Mouse (Mus musculus) regulatory T cell (primary cell): Measurements from ENCODE around the gene Nicn1.
"Not testable (repeated sequence)": the region's sequence is repeated elsewhere in the genome, so short reads cannot be mapped to it uniquely, and the experiment has no call there.

ENCODE experiments used
- in situ Hi-C: fragments of 300-600 bp; cut with MboI, MseI; formaldehyde crosslinking; loops from one replicate; pipeline ENCODE4 v1.15.1; 2025; ENCODE audit warnings: high pct_unique_total_duplicates

Gene Nicn1

DNA sequence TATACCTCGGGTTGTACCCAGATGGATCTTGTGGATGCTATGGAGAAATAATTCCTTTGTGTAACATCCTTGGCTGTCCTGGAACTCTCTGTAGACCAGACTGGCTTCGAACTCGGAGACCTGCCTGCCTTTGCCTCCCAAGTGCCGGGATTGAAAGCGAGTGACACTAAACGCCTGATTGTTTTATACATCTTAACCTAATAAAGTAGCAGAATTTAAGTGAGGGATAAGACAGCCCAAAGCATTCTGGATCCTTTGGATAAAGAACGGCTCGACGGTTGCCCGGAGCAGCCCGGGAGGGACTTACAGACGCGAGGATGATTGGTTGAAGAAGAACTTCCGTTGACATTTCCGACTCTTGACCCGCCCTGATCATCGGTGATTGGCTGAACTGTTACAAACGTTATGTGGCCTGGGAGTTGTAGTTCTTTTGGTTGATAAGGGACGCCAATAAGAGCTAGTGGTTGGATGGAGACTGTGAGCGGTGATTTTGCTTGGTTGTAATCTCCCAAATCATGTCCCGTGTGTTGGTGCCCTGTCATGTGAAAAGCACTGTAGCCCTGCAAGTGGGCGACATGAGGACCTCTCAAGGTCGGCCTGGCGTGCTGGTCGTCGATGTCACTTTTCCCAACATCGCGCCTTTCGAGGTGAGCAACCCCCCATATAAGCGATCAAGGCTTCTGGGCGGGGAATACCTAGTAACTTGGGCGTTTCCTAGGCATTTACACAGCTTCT, at the start of gene Nicn1:
Nicn1 (plus strand) TSS at position 414 of the 735 bp plus-strand sequence.
- in situ Hi-C loops = no loop called here

DNA sequence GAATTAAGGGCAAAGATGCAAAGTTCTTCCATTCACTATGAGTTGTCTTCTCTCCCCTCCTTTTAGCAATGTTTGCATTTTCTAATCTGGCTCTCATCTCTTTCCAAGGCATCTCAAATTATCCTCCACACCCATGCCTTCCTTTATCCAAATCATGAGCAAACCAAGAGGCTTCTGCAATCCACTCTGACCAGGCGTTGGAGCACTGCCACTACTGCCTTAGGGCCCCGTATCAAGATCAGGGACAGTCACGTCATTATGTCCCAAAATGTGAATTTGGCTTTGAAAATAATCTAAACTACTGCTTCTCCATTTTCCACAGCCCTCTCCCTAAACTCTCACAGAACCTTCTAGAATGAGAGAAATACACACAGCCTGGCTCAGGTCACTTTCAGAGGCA, 45.7 kb upstream of the Nicn1 start:
- in situ Hi-C loops = no loop called here

DNA sequence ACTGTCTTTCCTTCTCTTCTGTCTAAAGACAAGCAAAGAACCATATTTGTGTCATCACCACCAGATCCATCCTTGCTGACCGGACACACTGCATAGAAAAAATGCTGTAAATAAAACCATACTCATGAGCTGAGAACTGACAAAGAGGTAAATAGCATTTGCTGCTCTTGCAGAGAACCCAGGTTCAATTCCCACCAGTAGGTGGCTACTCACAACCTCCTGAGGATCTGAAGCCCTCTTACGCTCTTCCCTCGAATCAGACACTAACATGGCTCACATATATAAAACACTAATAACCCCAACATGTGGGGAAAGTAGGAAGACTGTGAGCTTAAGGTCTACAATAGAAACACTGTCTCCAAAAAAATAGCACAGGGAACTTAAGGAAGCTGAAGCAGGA, 45.2 kb upstream of the Nicn1 start:
- in situ Hi-C loops = no loop called here

DNA sequence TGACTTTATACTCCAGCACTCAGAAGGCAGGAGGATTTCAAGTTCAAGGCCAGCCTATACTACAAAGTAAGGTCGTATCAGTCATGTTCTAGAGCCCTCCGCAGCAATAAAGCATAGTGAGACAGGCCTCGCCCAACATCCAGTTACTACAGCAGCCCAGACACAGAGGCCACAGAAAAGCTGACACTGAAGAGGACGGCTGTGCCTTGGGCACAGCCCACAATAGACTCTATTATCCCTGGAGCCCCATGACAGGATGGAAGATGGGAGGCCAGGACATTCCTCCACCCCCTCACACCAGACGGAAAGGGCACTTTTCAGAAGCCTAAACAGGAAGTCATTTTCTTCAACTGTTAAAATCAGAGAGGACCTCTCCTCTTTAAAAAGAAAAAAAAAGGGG, 41.3 kb upstream of the Nicn1 start:
- in situ Hi-C loops = no loop called here

DNA sequence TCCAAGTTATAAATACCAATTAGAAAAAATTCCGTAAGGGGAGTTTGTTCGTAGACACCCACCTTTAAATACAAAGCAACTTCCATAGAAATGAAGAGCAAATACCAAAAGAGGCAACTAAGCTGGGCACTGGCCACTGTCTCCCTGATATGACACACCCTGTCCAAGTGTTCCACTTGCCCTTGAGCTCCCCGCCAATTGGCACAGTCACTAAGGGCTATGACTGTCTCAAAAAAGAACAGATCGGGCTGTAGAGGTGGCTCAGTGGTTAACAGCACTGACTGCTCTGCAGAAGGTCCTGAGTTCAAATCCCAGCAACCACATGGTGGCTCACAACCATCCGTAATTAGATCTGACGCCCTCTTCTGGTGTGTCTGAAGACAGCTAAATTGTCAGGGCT, 38.4 kb upstream of the Nicn1 start:
- in situ Hi-C loops = no loop called here

DNA sequence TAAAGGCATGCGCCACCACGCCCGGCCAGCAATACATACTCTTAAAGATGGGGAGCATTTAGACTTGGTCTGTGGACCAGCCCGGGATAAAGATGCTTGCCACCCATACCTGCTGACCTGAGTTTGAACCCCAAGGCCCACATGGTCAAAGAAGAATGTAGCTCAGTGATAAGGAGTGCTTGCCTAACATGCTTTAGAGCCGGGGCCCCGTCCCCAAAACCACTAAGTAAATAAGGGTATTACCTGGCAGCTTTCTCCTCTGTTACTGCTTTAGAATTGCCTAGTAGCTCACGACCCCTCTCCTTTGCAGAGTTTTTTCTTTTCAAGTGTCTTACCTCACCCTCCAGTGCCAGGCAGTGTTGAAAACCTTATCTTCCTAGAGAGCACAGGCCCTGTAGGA, 37.5 kb upstream of the Nicn1 start:
- in situ Hi-C loops = no loop called here

DNA sequence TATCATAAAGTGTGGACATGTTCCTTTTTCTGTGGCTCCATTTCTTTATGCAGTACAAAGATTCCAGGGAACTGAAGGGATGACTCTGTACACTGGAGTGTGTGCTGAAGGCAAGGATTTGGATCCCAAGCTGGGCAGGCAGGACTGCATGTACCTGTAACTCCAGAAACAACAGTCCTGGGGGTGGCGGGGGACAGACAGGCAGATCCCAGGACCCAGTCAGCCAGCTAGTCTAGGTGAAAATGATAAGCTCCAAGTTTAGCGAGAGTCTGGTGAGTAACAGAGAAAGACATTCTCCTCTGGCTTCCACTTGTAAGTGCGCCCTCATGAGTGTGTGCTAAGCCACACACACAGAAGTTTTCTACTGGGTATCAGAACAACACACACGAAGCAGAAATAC, 29.7 kb upstream of the Nicn1 start:
- in situ Hi-C loops = no loop called here

DNA sequence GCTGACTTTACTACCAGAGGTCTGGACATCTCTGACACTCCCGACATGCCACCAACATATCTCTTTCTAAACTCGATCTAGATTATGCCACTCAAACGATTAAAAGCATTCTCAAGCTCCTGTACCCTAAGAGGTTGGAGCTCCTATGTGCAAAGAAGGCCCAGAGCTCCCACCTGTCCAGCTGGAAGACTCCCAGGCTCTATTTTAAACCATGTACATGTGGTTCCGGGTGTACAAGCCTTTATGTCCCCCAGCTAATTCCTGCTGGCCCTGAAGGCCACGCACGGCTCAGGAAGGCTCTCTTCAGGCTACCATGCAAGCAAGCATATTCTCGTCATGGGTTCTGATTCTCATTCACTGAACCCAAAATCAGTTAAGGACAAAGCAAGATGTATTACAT, 28.4 kb upstream of the Nicn1 start:
- in situ Hi-C loops = no loop called here

DNA sequence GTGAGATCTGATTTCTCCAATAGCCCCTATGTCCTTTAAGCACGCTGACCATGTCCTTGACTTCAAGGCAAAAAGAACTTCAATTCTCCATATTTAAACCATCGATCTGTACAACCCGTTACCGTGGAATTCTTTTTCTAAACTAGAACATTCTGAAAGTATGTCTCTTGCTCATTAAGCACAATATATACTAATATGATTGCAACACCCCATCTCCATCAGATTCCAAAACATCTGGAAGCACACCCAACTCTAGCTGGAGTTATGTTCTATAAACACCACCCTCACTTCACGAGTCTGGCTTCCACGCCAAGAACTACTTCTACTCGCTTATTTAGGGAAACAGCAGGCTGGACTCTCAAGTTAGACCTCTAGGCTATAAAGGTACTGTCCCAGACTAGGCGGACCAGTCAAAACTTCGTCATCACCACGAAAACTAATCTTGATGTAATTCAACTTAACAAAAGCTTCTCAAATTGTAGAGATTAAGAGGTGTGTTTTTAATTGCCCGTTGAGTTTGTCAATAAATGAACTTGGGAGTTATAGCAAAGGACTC, 27.7 kb upstream of the Nicn1 start:
- in situ Hi-C loops = no loop called here

DNA sequence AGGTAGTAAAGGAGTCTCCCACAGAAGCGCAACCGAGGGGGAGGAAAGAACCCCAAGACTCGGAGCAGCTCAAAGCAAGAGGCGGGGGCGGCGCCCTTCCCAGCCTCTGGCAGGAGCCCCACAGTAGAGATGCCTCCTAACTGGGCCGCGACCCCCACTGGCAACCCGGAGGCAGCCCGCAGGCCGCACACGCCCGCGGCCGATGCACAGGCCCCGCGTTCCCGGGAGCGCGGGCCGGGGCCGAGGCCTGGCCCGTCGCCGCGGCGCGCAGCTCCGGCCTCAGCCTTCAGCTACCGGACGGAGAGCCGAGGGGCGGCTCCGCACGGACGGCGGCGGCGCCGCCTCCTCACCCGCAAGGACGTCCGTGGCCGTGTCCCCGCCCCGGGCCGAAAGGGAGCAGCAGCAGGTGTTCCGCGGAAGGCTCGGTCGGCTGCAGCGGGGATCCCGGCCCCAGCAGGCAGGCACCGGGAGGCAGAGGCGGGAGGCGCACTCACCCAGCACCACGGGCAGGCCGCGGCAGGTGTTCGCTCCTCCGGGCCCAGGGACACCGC, 27.0 kb upstream of the Nicn1 start:
- in situ Hi-C loops = no loop called here

DNA sequence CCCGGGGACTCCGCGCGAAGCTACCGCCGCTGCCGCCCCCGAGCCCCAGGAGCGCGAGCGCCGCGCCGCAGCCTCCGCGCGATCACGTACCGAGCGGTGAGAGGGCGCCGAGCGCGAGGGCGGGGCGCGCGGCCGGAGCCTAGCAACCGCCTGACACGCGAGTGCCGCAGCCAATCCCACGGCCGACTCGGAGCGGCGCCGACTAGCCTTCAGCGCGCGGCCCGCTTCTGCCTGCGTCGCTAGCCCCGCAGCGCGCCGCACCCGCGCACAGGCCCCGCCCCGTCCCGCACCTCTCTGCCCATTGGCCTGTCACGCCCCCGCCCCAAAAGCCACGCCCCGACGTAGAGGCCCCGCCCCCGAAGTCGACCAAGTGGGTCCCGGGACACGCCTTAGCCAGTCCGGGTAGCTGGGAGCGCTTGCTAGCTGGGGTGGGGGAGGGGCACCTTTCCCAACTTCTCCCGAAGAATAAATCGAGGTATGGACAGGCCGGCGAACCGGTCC, 26.5 kb upstream of the Nicn1 start, which contains the start of gene Dag1:
Dag1 (minus strand) TSS at position 269 of the 501 bp plus-strand sequence.
- in situ Hi-C loops = no loop called here

DNA sequence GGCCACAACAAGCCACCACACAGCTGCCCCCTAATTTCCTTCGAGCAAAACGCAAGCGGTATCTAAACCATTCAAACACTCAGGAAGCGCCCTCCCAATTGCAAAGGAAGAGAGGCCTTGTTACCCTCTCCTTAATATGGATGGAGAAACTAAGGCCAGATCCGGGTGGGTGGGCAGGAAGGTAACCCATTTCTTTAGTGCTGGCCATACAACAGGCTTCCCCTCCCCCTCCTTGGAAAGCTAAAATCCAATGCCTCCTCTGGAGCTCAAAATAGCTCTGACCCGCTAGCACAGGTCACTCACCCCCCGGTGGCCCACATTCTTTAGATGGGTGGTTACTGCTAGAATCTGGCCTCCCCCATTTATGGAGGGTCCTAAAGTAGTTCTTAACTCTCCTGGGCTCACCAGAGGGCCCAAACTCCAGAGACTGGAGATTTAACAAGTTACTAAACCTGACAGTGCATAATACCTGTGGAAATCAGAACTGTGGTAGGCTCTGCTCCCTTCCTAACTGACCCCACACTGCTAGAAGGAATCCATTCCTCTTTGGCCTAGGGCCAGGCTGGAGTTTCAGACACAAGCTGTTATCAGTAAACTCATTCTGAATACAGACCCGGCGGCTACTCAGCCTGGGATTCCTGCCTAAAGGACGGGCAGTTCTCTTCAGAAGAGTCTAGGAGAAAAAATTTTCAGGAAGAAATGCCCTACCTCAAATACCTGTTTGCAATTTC, 25.9 kb upstream of the Nicn1 start:
- in situ Hi-C loops = no loop called here

DNA sequence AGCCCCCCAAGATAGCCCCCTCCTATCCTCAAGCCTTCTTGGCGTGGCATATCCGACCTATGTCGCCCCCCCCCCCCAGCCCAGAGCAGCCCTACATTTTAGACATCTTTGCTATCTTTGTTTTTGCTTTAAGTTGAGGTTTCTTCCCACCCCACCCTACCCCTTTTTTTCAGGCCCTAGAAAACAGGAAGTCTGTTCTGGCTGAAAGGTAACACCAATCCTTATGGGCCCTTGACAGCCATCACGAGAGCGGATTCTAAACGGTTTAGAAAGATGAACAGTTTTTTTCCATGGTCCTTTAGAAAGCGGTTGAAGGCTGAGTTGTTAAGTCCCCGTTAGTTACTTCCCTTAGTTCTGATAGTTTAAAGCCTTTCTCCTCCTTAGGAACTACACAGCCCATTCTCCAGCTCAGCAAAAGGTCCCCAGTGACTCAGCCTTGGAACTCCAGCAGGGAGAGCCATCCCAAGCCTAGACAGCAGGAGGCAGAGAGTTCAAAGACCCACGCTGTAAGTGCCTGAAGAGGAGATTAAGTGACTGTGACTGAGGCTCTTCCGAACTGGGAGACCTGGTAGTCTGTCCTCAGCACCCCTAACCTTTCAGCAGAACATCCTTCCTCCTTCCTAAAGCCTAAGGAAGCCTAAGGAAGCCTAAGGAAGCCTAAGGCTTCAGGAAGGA, 23.8 kb upstream of the Nicn1 start:
- in situ Hi-C loops = no loop called here

DNA sequence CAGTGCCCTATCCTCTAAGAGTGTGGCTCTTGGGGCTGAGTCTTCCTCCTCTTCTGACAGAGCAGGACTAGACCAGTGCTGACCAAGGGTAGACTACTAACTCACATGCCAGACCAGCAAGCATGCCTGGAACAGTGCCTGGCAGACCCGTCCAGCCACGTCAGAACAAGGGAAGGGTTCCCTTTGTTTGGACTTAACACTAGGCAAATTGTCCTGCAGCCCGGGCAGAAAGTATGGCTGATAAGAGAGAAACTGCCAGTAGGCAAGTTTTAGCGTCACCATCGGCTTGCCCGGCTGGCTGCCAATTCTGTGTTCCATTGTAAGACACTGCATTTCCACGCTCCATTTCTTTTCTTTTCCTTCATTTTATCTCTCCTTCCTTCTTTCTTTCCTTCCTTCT, 22.5 kb upstream of the Nicn1 start:
- in situ Hi-C loops = no loop called here

DNA sequence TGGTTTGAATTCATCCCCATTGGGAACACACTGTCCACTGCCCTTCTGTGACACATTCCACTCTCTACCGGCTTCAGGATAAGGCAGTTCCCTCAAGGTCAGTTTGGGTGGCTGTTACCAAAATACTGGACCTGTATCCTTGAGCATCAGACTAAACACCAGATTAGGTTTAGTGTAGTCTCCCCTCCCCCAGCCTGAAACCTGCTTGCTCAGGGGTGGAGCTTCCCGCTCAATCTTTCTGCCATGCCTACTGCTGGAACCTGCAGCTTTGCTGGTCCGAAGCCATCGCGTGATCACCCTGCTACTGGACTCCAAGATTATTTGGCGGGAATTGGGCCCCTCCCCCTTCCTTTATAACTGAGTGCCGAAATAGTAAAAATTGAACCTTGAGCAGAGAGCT, 21.5 kb upstream of the Nicn1 start:
- in situ Hi-C loops = not testable (repeated sequence)

DNA sequence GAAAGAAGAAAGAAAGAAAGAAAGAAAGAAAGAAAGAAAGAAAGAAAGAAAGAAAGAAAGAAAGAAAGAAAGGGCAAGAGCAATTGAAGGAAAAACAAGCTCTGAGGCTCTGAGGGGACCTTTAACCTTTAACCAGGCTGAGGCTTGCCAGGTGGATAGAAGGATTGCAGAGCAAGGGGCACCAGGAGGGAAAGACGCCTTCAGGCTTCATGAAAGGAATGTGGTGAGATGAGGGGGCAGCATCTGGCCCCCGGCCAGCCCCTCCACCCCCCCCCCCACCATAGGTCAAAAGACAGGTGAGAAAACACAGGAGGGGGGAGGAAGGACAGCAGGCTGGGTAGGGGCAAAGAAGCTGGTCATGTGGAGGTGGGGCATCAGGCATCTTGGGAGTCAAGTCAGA, 18.3 kb upstream of the Nicn1 start:
- in situ Hi-C loops = no loop called here

DNA sequence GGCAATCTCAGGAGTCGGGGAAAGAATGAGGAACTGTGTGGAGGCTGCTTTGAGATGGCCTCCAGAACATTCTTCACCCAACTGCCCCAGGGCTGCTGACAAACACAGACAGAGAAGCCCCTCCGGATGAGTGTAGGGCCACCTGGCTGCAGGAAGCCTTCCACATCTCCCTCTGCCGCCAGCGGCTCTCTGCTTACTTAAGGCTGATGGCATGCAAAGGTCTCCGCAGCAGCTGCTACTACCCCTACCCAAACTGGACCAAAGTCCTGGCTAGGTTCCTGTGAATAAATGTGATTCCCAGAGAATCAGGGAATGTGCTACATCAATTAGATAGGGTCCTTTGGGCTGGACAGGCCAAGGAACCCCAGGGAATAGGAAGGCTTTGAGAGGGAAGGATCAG, 17.5 kb upstream of the Nicn1 start:
- in situ Hi-C loops = no loop called here

DNA sequence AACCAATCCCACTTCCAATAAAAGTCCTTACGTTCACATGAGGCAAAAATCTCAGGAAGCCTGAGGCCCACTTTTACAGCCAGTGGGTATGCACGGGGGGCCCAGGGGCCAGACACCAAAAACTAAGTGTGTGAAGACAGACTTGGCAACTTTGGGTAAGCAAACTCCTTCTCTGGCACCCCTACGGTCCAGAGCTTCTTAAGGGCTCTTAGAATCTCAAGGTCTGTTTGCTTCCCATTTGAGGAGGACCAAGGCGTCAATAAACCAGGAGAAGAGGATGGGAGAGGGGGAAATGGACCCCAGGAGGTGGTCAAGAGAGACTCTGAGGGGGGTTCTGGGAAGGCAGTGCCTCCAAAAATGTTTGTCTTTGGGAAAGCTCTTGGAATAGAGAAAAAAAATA, 16.7 kb upstream of the Nicn1 start:
- in situ Hi-C loops = no loop called here

DNA sequence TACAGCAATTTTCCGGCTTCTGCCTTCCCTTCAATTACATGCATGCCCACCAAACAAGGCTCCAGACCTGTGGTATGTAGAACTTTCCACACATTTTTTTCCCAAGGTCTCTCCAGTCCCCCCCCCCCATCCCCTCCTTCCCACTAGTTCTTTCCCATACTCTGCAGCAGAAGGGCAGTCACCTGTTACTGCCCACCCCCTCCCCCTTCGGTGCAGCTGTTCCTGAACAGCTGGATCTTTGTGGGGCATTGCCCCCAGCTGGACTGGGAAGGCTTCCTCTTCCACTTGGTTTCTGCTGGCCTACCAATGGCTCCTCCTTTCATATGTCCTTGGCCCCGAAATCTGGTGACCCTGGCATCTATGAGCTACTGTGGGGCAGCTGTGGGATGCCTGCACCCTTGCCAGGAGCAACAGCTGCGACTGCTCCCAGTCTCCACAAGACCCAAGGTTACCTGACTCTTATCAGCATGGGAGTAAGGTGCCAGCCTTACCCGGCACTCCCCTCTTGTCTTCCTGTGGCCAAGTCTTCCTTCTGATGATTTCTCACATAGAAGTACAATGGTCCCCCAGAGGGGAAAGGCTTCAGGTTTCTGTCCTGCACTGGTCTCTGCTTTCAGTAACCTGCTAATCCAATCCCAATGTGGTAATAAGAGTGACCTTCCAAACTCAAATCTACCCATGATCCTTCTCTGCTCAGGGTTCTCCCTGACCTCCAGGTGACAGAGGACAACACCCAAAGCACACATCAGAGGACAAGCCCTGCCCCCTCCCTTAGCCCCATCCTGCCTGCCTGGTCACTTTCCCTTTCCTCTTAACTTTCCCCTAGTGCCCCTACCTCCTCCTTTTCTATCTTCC, 15.5 kb upstream of the Nicn1 start:
- in situ Hi-C loops = no loop called here

DNA sequence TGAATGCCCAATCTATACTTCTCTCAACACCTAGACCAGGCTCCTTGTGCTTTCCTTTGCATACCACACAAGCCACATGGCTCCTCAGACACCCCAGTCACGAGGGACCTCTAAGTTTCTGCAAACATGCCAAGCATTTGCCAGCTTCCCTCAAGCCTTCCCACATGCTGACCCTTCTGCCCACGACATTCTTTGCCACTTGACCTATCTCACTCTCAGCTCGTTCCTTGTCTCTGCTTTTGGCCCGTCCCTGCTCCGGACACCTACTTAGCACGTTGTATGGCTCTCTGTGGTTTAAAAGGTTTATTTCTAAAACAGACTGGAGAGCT, 14.9 kb upstream of the Nicn1 start:
- in situ Hi-C loops = no loop called here
